Mouse (Mus musculus) kidney, postnatal 25 days (tissue): ENCODE measurements around the gene Grin3b.

Source experiments
- DNase-seq, 2 experiments: peaks; one replicate each; pipeline ENCODE4 v3.0.0; 2021; ENCODE audit warnings: mixed read lengths in 2 of 2

Gene Grin3b

DNA sequence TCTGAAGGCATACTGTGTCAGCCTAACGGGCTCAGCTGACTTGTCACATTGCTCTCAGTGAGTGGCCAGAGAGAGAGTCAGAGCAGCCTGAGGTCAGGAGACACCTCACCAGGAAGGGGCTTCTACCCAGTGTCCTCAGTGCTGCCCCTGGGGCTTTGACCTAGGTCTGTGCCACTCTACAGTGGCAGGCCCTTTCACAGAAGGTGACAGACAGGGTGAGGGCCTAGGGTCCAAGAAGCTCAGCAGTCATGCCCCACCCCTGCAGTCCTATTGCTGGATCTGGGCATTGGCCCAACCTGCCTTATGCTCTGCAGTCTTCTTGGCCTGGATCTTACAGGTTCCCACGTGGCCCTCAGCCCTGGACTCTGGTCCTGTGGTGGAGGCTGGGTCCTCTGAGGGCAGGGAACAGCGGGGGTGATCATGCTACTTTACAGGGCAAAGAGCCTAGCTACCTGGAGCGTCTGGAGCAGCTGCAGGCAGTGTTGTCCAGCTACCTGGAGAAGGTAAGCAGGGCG lies 3.6 kb upstream of the Grin3b start:
- peak; percentile 88 to 97 for DNase-seq

DNA sequence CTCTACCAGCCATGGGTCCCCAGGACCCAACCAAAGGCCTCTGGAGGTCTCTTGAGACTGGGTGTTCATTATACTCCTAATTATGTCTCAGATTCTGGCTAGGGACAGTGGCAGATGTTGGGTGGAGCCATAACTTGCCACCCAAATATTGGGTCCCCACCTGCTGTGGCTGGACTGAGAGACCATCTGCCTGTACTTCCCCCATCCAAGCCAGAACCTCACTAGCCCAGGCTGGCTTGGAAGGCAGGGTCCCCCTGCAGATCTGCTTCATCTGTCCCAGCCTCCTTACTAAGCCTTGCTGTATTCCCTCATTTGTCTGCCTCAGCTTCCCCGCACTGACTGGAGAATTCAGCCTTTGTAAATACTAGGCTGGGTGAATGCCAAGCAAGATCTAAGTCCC lies 2.3 kb upstream of the Grin3b start:
- no peak for DNase-seq

DNA sequence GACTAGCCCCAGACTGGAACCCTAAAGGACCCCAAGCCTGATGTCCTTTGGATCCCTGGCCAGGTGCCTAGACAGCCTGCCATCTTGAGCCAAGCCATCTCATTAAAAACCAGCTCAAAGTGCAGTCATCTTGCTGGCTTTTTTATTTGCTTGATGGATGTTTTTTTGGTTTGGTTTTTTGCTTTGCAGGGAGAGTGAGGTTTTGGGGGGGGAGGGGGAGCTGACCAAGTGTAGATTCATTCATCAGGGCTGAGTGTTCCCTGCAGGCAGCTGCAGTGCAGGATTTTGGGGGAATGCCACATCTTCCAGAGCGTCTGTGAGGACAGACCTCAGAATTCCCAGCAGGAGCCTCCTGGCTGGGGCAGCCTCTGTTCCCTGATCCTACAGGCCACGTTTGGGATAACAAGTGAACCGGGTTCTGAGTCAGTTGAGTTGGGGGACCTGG lies 1.4 kb upstream of the Grin3b start:
- peak; percentile 76 to 81 for DNase-seq

DNA sequence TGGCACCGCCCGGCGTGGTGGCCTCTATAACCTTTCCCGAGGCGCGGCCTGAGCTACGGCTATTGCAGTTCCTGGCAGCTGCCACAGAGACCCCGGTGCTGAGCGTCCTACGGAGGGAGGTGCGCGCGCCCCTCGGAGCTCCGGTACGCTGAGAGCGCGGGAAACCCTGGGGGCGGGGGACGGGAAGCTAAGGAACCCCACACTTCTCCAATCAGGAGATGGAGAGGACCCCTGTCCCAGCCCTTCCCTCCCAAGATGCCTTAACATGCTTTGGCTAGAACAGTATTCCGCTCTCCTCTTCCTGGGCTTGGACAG lies 625 bp downstream of the Grin3b start:
- no peak for DNase-seq

DNA sequence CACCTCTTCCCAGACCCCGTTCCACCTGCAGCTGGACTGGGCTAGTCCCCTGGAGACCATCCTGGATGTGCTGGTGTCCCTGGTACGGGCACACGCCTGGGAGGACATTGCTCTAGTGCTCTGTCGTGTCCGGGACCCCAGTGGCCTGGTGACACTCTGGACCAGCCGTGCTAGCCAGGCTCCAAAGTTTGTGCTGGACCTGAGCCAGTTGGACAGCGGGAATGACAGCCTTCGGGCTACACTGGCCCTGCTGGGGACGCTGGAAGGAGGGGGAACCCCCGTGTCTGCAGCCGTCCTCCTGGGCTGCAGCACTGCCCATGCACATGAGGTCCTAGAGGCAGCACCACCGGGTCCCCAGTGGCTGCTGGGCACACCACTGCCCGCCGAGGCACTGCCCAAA lies 2.3 kb downstream of the Grin3b start:
- peak; percentile 75 to 80 for DNase-seq

DNA sequence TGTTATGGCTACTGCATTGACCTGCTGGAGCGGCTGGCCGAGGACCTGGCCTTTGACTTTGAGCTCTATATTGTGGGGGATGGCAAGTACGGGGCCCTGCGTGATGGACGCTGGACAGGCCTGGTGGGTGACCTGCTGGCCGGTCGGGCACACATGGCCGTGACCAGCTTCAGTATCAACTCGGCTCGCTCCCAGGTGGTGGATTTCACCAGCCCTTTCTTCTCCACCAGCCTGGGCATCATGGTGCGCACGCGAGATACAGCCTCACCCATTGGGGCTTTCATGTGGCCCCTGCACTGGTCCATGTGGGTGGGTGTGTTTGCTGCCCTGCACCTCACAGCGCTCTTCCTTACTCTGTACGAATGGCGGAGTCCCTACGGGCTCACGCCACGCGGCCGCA lies 3.6 kb downstream of the Grin3b start:
- no peak for DNase-seq

DNA sequence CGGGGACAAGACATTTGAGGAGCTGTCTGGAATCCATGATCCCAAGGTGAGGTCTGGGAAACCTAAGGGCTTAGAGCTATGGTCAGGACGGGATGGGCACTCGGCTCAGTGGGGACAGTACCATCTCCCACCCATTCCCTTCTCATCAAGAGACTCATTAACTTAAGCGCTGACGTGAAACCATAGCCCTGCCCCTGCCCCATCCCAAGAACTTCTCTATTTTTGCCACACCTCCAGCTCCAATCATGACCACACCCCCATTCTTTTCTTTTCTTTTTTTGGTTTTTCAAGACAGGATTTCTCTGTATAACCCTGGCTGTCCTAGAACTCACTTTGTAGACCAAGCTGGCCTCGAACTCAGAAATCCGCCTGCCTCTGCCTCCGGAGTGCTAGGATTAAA lies 4.2 kb downstream of the Grin3b start:
- no peak for DNase-seq

DNA sequence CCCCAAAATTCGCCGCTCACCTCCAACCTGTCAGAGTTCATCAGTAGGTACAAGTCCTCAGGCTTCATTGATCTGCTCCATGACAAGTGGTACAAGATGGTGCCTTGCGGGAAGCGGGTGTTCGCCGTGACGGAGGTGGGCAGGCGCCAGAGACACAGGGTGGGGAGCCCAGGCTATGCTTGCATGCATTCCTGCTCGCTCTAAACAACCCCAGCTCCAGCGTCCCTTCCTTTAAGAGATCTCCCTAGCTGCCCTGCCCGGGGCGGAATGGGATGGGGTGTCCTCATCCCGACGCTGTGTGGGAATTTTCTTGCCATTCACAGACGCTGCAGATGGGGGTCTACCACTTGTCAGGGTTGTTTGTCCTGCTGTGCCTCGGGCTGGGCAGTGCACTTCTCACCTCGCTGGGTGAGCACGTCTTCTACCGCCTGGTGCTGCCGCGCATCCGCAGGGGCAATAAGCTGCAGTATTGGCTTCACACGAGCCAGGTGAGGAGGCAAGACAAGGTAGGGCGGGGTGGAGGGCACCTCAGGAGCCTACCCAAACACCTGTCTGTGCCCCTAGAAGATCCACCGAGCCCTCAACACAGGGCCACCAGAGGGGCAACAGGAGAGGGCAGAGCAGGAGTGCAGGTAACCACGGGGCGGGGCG lies 5.7 kb downstream of the Grin3b start:
- no peak for DNase-seq

DNA sequence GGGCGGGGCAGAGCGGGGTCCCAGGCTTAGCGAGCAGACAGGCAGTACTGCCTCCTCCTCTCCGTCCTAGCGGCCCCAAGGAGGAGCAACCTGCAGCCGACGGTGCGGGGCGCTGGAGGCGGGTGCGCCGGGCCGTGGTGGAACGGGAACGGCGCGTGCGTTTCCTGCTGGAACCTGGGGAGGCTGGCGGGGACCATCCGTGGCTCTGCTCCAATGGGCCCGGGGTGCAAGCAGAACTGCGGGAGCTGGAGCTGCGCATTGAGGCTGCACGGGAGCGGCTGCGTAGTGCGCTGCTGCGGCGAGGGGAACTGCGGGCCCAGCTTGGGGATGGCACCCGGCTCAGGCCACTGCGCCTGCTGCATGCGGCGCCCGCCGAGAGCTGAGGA lies 6.2 kb downstream of the Grin3b start:
- no peak for DNase-seq

DNA sequence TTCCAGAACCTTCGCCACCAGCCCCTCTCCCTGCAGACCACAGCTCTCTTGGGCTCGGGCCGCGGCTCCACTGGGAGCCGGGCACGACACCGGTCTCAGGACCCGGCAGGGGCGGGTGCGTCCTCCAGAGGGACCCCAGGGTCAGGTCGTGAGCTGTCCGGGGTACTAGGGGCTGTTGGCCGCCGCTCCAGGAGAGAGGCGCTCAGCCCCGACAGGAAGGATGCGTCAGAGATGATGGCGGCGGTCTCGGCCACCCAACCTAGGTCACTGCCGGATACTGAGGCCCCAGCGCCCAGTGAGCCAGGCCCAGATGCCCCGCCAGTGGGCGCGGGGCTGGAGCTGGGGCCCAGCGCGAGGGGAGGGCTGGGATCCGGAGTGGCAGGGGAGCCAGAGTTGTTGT lies 6.8 kb downstream of the Grin3b start:
- DNase-seq, result no peak

DNA sequence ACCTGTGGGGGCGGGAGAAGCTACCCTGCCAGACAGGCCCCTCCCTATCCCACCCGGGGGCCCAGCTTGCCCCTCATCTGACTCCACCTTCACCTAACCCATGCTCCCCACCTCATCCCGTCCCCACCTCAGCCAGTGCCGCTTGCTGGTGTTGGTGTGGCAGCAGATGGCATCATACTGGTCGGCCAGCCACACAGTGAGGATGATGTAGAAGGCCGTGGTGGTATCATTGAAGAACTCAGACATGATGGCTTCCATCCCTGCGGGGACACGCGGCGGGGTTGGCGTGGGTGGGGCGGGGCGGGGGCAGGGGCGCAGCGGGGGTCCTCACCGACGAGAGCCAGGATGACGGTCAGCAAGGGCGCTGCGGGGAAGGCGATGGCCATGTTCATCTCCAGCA lies 7.5 kb downstream of the Grin3b start:
- DNase-seq, result no peak

DNA sequence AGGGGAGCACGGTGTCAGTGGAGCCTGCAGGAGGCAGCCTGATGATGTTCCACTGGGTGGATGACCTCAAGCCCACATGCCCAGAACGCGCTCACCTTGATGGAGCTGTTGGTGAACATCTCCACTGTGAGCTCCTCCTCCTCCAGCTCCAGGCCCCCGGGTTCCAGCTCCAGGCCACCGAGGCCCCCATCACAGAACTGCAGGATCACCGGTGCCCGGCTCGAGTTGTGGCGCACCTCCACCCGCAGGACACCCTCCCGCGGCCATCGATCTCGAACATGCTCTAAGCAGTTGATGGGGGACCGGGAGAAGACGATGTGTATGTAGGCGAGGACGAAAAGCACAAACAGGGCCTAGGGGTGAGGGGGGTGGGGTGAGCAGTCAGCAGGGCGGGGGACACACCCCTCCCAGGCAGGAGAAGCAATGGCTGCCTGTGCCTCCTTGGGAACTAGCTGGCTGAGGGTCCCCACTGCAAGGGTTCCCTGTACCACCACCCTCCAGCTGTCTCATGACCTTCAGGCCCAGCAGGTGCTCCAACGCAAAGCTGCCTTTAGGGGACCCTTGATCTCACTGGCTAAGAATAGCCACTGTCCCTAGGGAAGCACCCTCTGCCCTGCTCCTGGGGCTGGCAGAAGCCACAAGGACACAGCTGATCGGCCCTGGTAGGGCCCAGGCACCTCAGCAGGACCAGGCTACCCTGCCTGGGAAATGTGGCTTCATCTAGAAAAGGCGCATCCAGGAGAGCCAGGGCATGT lies 9.1 kb downstream of the Grin3b start:
- no peak for DNase-seq

DNA sequence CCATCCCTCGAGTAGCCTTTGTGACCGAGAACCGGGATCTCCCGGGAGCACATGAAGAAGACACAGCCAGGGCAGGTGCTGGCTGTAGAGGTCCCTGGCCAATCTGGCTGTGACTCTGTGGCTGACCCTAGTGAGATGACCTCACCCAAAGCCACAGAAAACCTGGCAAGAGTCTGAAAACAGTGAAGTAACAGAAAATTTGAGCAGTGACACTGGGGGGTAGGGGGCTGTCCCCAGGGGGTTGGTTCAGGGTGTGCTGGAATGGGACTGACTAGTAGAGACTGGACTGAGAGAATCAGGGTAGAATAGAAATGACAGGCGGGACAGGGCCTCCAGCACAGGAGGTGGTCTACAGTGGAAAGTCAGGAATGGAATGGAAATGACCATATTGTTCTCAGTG lies 12.7 kb downstream of the Grin3b start:
- no peak for DNase-seq

DNA sequence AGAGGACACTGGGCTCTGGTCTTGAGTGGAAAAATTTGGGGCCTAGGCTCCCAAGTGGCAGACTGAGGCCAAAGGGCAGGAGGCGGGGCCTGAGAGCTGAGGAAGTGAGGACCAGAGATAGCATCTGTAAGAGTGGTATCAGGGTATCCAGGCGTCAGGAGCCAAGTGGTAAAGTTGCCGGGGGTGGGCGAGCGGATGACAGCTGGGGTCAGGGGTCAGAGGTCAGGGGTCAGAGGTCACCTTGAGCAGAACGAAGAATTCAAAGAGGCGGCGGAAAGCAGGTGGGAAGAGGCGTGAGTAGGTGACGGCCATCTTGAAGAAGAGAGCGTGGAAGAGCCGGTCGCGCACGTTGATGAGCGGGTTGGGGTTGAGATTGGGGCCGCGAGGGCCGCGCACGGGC lies 13.2 kb downstream of the Grin3b start:
- DNase-seq, result peak; percentile 87 to 92

DNA sequence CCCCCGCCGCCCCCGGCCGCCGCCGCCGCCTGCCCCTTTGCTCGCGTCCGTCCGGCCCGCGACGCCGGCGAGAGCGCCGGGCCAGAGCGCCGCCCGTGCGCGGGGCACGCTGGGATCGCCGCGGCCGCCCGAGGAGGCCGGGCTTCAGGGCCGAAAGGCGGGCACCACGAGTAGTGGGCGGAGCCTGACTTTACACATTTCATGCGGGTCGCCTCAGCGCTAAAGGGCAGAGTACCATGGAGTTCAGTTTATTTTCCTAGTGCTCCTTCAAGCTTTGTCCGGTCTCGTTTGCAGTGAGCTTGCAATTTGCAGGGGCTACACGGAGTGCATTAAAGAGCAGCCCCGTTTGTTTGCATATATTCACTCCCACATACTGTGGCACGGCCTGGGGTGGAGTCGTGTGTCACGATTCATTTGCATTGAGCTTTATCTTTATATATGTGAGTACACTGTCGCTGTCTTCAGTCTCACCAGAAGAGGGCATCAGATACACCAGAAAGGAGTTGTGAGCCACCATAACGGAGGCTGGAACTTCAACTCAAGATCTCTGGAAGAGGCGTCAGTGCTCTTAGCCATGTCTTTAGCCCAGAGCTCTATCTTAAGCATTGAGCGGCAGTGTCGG lies 13.8 kb downstream of the Grin3b start, which contains the start of gene Tmem259:
Tmem259 (minus strand) TSS at position 136 of the 622 bp plus-strand sequence.
- peak; percentile 92 to 94 for DNase-seq

DNA sequence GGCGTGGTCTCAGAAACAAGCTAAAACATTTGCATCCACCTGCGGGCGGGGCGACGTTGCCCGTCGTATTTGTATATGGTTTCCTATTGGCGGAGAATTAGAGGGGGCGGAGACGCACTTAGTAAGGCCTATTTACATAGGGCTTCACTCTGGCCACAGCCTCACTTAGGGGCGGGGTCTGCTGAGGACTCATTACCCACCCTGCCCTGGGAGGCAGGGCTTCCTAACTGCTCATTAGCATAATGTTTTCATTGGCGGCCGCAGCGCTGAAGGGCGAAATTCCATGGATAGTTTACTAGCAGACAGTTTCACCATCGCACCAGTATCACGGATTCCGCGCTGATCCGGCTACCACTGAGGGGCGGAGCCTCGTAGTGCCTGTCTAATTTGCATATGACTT lies 14.4 kb downstream of the Grin3b start:
- peak; percentile 99 for DNase-seq

DNA sequence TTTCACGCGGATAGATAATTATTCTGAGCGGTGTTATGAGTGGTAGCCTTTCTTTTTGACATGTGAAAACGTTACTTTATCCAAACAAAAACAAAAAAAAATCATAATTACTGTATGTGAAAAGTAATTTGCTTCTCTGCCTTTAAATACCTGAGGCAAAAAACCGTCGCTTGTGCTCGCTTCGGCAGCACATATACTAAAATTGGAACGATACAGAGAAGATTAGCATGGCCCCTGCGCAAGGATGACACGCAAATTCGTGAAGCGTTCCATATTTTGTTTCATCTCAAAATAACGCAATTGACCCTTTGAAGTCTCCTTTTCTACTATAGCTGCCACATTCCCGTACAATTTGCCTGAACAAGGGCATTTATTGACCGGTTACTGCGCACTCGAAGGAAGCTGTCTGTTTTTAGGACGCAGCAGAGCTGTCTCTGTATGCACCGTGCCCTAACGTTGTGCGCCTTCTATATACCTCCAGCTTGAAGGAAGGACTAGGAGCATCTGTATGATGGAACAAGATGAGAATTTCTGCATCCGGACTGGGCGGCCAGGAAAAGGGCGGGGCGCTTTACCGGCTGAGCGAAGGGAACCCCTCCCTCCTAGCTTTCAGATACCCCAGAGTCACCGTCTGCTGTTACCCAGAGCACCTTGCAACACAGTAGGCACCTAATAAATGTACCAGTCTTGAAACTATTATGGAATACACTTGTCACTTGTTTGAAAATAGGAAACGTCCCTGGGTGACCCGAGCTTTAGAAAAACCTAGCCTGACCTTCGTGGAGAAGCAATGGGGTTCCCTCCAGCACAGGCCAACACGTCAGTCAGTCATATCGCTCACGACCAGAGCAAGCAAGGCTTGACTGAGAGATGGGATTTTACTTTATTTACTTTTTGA lies 15.1 kb downstream of the Grin3b start:
- peak; percentile 61 to 76 for DNase-seq

DNA sequence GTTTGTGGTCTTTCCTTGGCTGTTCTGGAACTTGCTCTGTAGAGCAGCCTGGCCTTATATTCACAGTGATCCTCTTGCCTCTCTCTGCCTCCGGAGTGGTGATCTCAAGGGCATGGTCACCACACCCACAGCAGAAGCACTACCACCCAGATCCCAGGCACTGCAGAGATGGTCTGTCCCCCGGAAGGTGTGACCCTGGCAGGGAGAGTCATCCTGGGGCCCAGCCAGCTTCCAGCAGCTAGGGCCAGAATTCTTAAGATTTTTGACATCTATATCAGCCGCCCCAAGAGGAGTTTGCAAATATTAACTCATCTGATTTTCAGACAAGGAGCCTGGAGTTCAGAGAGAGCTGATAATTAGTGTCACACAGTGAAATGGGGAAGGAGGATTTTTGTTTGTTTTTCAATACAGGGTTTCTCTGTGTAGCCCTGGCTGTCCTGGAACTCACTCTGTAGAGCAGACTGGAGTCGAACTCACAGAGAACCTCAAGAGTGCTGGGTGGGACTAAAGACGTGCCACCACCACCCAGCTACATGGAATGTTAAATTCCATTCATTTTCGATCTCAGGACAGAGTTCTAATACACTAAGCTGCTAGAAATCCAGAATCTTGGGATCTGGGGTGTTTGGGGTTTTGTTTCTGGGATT lies 15.8 kb downstream of the Grin3b start:
- no peak for DNase-seq

DNA sequence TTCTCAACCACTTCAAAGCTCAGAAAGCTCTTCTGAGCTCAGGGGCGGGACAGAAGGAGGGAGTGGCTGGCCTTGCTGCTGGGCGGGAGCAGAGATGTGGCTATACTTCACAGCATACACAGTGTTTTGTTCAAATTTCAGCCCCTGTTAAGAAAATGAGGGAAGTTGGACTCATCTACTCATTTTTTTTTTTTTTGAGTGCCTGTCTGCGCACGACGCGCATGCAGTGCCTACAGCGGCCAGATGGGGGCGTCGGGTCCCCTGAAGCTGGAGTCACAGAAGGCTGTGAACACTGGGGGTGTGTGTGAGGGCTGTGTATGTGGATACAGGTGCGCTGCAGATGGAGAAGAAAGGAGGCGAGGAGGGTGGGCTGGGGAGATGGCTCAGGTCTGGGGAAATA lies 16.4 kb downstream of the Grin3b start:
- DNase-seq, result peak; percentile 88 to 91

DNA sequence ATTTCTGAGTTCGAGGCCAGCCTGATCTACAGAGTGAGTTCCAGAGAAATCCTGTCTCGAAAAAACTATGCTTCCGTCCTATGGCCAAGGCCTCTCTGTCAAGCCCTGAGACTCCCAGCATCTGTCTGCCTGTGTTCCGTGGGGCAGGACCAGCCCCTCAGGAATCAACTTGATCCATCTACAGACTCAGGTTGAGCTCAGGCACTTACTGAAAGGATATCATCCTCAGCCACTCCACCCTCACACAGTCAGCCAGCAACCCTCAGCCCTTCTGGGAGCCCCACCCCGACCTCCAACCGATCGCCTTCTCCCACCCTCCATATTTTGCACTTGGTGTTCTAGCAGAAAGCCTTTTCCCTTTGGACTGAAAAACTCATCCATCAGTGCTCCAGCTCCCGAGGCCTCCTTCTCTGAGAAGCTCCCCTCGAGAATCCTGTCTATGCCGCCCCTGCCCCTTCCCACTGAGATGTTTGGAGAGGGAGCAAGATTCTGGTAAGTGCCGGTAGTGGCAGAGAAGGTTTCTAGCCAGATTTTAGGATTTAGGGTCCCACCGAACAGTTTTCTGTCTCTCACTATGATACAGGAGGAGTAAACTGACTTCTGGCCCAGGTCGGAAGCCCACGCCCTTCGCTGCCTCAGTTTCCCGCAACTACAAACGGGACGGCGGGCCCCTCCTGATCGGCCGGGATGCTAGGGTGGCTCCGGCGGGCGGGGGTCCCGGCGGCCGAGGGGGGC lies 17.4 kb downstream of the Grin3b start:
- DNase-seq, result no peak

DNA sequence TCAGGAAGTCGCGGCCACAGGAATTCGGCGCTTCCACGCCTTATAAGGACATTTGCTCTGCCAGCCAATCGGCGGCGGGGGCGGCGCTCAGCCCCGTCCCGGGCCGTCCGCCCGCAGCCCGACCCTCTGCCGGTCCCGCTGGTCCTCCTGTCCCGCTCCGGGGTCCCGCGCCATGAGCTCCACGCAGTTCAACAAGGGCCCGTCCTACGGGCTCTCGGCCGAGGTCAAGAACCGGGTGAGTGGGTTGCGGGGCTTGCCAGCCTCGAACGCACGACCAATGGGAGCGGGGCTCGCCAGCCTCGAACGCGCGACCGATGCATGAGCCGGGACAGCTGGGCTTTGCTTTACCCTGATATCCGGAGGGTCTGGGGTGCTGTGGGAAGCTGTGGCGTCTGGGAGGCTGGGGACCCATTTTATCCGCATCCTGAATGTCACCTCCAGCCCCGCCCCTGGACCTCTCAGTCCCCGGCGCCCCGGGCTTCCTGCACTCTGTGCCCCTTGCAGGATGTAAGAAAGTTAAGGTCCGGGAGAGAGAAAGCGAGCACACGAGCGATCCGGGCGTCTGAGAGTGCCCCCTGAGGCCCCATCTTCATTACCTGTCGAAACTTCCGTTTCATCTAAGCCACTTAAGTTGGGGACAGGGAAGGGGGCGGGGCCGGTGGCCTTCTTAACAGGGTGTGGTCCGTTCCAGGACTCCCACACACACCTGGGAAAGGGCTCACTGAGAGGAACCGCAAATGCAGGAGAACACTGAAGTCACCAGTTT lies 18.2 kb downstream of the Grin3b start, which contains the start of gene Cnn2:
Cnn2 (plus strand) TSS at position 79 of the 766 bp plus-strand sequence.
- DNase-seq, result peak; percentile 68 to 85
